Mouse (Mus musculus): Measurements from ENCODE around the gene Clic5.

Clic5 gene

DNA sequence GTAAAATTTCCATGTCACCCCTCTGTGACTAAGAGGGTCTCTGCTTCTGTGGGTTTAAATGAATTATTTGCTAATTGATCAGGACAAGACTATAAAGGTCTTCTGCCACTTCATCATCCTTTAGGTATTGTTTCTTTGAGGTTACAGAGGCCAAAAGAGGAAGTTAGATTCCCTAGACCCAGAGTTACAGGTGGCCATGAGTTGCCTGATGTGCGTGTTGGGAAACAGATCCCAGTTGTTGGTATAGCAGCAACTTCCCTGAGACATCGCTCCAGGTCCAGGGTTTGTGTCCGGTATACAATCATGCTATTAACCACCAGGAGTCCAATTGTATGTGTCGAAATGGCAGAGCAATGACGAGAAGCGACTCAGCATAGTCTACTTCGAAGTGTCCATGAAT, 81.7 kb downstream of the Clic5 start:
- DNase-seq (ENCODE audit: low spot score): no peak

DNA sequence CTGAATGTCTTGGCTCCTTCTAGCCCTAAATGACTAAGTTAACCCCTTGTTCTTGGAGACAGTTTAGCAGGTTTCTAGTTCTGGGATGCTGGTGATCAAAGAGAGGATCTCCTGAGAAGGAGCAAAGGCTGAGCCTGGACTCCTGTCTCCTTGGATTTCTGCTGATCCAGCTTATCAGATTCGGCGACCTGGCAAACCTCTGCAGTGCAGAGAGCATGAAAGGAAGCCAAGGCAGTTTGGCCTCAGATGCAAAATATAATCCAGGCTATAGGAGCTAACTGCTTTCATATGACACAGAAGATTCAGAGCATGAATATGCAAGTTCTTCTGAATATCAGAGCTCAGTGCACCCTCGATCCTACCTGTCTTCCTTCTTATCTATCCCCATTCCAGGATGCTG, 83.0 kb downstream of the Clic5 start:
- no peak for DNase-seq (ENCODE audit: low spot score)

DNA sequence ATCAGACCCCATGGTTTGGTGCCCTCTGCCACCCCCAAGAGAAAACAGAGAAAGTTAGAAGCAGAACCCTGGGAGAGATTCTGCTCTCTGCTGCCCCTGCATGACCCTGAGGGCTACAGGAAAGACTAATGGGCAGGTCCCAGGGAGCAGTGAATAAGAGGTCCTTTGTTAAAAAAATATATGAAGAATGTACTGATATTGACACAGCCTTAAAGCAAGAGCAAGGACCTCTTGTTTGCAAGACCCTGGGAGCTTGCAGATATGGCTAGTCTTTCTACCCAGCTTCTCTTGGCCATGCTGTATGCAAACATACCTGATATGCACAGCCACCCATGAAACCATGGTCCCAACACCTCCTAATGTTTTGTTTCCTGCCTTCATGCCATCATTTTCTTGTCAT, 86.4 kb downstream of the Clic5 start:
- DNase-seq (ENCODE audit: low spot score): no peak

DNA sequence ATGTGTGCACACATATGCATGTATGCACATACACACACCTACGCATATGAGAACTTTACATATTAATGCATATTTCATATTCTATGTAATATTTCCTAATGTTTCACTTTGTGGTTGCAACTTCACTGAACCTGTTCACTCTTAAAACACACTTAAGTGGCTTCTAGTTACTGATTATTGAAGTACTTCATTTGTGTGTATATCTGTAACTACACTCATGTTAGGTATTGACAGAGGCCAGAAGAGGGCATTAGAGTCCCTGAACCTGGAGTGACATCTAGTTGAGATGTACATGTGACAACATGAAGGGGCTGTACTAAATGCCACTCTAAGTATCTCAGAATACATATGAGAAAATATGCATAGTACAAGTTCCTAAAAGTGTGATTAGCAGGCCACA, 99.9 kb downstream of the Clic5 start:
- DNase-seq (ENCODE audit: low spot score): no peak

DNA sequence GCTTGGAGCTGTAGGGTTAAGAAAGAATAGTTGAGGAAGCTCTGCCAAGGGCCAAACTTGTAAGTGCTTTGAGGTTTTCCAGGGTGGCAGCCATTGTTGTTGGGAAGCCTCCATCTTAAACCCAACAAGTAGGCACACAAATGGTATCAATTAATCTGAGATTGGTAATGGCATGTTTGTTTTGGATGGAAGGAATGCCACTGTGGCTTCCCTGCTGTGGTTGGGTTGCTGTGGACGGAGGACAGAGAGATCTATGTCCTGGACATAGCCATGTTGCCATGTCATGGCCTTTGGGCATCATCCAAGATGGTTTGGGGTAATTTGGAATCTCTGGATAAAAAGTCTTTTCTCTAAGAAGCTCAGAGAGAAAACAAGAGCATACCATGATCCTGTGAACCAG, 108.8 kb downstream of the Clic5 start:
- DNase-seq (ENCODE audit: low spot score): no peak

DNA sequence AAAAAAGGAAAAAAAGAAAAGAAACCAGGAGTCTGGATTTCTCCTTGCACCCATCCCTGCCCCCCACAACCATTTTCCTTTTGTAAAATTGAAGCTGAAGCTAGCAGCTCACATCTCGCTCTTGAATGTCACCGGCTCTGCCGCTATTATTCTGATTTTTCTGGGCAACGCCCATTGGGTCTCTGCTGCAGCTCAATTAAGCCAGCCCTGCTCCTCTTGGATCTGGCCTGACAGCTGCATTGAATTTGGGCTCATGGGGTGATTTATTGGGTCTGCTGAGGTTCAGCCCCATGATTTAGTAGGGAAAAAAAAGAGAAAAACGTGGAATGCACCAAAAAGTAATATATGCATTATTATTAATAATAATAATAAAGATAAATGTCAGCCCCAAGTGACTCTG, 111.9 kb downstream of the Clic5 start:
- DNase-seq (ENCODE audit: low spot score): no peak

DNA sequence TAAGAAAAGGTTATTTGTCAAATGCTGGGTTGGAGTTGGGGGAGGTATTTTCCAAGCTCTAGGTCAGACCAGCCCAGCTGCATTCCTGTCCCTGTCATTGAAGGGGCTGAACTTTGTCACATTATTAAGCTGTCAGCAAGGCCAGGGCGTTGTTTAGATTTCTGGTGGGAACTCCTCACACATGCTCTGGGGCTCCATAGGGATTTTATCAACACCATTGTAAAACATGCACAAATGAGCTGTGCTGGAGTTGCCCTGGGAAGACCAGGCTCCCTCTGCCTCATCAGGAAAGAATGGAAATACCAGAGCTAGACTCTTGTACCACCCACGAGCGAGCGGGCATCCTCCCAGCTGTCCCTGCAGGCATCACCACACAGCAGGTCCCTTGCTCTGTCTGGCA, 112.3 kb downstream of the Clic5 start:
- DNase-seq (ENCODE audit: low spot score): no peak

DNA sequence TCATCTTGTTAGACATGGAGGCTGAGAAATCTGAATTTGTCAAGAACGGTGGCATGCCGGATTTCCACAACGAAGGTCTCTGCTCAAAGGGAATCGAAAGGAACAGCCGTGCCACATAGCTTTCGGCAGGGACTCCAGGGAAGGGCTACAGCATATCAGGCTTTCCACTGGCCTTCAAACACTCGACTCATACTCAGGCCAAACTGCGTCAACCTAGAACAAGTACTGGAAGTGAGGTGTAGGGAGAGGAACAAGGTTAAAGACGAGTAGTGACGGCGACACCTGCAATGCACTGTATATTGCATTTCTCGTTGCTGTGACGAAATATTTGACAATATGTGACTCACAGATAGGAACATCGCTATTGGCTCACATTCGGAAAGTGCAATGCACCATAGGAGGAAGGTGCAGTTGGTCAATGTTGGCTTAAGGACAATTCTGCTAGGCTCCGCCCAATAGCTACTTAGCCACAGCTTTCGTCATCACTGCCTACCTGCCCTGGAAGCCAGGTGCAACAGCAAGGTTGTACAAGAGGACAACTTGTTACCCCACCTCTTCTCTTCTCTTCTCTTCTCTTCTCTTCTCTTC, 112.9 kb downstream of the Clic5 start:
- DNase-seq (ENCODE audit: low spot score): no peak

DNA sequence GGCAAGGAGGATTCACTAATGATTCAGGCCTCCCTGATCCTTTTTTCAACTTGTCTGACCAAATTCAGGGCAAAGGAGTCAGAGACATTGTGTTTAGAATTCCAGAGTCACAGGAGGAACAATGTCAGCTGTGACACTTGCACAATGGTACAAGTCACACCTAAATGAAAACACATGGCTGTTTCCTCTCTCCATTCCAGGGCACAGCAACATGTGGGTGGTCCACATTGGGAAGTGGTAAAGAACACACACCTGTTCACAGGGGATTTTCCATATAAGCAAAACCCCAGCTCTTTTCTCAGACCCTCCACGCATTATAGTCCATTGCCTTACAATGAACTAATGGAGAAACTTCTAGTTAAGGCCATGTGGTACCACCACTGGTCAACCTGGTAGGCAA, 115.7 kb downstream of the Clic5 start:
- no peak for DNase-seq (ENCODE audit: low spot score)

DNA sequence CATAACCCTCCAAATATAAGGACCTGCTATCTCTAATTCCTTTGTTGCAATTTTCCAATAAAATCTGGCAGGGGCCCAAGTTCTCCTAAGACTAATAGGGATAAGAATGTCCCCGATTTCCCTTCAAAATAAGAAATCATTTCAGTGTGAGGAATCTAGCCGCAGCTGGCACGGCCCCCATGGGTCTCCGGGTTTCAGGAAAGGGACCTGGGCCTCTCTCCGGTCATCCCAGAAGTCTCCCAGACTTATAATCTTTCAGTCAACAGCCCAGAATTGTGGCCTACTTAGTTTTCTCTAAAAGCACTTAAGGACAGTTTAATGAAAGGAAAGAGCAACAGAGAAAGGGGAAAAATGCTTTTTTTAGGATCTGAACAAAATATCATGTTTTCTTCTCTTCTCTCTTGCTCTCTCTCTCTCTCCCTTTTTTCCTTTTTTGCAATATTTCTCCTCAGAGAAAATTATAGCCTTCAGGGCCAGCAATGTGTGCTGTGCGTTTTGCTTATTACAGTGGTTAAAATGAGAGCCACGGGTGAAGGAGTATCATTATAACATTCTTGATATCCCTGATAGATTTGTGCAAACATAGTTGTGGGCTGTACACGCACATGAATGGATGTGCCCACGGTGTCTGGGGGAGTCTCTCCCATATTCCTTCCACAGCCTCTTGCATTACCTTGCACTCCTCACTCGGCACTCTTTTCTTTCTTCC, 121.7 kb downstream of the Clic5 start:
- no peak for DNase-seq (ENCODE audit: low spot score)

DNA sequence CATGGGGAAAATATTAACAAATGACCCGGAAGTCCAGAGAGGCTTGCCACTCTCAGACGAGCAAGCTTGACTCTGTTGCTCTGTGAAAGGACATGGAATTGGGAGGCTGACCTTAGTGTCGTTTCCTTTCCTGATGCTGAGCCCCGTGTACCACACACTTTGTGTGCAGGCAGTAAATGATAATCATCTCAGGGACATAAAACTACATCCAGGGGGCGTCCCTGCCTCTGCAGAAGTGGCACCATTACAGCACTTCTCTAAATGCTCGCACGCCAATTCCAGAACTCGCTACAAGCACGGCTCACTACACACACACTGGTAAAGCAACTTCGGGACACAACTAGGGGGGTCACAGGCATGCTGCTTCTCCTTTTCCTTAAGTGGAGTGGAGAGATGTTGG, 136.9 kb downstream of the Clic5 start:
- DNase-seq (ENCODE audit: low spot score): no peak

DNA sequence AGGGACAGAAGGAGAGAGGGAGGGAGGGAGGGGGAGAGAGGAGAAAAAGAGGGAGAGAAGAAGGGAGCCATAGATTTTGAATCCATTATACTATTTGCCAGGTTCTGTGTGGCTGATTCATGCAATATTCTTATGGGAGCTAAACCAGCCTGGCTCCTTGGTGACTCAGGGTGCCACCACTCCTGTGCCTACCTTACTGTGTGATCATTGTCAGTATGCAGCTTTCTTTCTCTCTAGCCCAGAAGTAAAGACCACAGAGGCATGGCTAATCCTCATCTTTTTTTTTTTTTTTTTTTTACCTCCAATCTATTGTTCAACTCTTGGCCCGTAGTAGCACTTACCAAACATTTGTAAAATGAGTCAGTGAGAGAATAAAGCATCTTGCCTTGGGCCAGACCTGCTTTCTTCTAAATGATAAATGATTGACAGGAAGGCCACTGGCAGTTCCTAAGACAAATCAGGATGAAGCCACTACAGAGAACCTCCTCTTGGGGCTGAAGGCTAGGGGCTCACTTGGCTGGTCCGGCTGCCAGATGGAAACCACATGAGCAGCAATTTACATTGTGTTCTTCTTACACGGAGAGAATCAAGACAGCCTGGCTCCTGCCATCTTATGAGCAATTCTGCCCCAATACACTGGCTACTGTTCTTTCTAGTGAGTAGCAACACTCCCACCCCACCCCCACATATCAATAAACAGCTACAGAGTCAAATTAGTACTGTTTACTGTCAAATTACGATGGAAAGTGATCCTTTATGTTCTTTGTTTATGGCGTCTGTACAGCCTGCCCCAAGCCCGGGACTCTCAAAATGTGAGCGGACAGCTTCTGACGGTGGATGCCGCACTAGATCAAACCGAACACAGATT, 139.1 kb downstream of the Clic5 start:
- DNase-seq (ENCODE audit: low spot score): no peak

DNA sequence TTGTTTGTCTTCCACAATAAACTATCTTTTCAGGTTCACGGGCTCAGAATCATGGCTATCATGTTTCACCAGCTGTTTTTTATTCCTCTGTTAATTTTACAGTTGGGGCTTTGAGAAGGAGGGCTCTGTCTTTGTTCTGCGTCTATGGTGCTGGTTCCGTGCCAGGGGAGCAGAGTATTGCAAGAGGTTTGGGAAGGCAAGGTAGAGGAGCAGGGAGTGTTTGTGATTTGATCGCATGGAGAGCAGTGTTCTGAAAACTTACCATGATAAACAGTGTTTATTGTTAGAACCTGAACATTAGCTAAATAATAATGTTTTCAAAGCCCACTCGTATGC, 139.7 kb downstream of the Clic5 start:
- no peak for DNase-seq (ENCODE audit: low spot score)
